Mouse (Mus musculus): Measurements from ENCODE around the gene Itprip.
"Not testable (repeated sequence)": the region's sequence is repeated elsewhere in the genome, so short reads cannot be mapped to it uniquely, and the experiment has no call there.

The Itprip gene

DNA sequence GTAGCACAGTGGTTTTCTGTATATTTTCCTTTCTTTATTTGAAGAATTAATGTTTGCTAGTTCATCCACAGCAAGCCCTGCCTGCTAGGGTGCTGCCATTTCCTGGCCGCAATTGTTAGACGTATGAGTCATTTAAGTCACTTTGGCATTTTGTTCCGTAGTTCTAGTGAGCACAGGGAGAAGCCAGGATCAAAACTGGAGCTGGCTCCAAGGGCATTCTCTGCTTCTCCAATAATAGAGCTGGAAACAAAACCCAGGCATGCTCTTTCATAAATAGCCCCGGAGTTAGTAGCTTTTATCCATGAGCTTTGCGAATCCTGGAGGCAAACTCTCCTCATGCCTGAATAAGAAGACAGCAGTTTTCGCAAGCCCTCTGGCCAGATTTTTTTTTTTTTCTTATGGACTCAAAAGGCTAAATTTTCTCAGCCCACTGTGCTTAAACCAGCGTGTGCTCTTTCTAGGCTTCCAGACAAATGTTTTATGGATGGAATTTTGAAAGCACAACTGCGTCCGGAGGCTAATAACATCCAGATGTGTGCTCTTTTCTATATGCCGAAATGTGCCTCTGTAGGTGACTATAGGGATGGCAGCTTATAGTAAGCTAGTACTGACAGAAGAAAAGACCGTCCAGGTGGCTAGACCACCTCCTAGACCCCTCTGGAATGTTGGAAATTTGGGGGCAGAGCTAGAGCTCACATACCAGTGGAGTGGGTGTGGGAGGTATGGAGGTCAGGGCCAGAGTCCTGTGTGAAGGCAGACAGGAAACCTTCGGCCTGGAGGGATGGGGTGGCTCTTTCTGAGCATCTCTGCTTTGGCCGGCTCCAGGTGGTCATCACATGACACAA is 64.9 kb downstream of the Itprip start:
- DNase-seq (ENCODE audit: low spot score), result no peak

DNA sequence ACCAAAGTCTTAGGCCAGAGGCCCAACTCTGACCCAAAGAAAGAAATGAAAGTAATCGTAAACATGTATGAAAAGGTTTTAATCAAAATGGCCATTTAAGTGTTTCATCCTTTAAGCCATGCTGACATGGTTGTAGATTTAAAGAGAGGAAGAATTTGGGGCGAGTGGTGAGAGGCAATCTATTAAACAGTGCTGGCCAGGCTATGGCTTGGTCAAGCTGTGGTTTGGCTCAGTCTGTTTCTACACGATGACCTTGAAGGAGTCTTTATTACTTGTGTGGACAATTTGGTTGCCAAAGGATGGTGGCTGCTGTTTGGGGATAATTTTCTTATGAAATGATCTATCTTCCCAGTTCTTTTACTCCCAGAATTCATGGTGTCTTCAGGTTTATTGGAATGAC is 66.0 kb downstream of the Itprip start:
- DNase-seq (ENCODE audit: low spot score), result no peak

DNA sequence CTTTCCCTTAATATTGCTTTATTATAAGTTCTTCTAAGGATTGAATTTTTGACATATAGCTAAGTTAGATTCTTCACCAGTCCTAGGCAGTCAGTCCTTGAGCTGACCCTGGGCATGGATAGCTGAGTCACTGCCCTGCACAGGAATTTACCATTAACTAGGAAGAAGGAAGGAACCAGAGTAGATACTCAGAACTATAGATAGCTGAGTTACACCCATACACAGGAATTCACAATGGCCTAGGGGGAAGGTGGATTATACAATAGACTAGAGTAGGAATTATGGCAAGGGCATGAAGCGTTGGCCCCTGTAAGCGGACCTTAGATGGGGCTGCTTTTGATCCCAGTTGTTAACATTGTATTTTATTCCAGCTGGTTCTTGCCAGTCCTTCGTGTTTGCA is 67.0 kb downstream of the Itprip start:
- DNase-seq (ENCODE audit: low spot score), result not testable (repeated sequence)

DNA sequence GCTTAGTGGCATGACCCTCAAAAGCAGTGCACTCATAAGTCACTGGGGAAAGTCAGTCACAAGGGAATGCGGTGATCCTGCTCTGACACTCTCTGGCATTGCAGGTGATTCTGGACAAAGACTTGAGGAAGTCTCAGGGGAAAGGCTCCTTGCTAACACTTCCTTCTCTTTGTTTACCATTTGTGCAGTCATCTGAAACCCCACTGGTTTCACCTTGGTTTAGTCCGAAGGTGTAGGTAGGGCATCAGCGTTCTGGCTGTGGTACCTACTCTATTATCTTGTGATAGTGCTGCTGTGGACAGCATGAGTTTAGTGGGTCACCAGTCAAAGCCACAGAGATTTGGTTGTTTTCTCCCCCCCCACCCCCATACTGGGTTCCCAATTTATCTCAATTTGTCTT is 69.4 kb downstream of the Itprip start:
- DNase-seq (ENCODE audit: low spot score), result no peak
